Mouse (Mus musculus) small intestine, adult 2 months (tissue): ENCODE results near the gene Nes. TPM values are rescaled to one million over a fixed set of nuclear protein-coding genes. Genes with fewer than 3 reads are reported as not detected.
A peak's percentile ranks its signal among the peaks of the same experiment; 100 is the strongest.

Experiments
- H3K27ac ChIP-seq: fragments of 200-500 bp; 2 replicates; pipeline ENCODE4 v1.5.1; 2012; ENCODE audit warnings: low read depth, low read length, control low read depth, inconsistent platforms; ENCODE audit not compliant: insufficient read depth
- H3K27me3 ChIP-seq: fragments of 200-500 bp; 2 replicates; pipeline ENCODE4 v1.6.1; 2012; ENCODE audit warnings: mild to moderate bottlenecking, moderate library complexity, low read length, inconsistent platforms; ENCODE audit not compliant: control insufficient read depth, insufficient read depth
- H3K36me3 ChIP-seq: fragments of 200-500 bp; 2 replicates; pipeline ENCODE4 v1.6.1; 2012; ENCODE audit warnings: mild to moderate bottlenecking, low read length, control low read depth, inconsistent platforms; ENCODE audit not compliant: control insufficient read depth, insufficient read depth
- H3K4me1 ChIP-seq: fragments of 200-500 bp; 2 replicates; pipeline ENCODE4 v1.6.1; 2012; ENCODE audit warnings: low read length, inconsistent platforms, mixed read lengths; ENCODE audit not compliant: control insufficient read depth, insufficient read depth, insufficient read length
- H3K4me3 ChIP-seq: fragments of 200-500 bp; 2 replicates; pipeline ENCODE4 v1.5.1; 2012; ENCODE audit warnings: low read depth, mild to moderate bottlenecking, control low read depth, inconsistent platforms, low read length, moderate library complexity
- CTCF ChIP-seq: fragments of 200-500 bp; IDR thresholded peaks from 2 replicates; pipeline ENCODE4 v1.5.1; 2012; ENCODE audit warnings: low read depth, mild to moderate bottlenecking, control low read depth, inconsistent platforms, low read length, moderate library complexity, mixed read lengths; ENCODE audit not compliant: insufficient replicate concordance, insufficient read length; ENCODE audit errors: extremely low read depth
- POLR2A ChIP-seq: fragments of 200-500 bp; IDR thresholded peaks from 2 replicates; pipeline ENCODE4 v1.6.1; 2012; ENCODE audit warnings: low read depth, mild to moderate bottlenecking, control low read depth, inconsistent platforms, low read length, moderate library complexity
- WGBS: fragments of 180-500 bp; shearing (Covaris S2); methylation state at CpG from one replicate; pipeline ENCODE4 v1.1.7; 2018; 5-methylcytosine and 5-hydroxymethylcytosine counted together
- polyA plus RNA-seq: library from polyadenylated mRNA; depleted of rRNA; stranded (reverse); fragments of >200 nt; gene quantifications from 2 replicates; pipeline ENCODE4 v1.2.3, GENCODE M21; 2012; rRNA removed

The Nes gene
- 2.6 and 5.0 TPM in 2 replicates for polyA plus RNA-seq

- Histone ChIP-seq H3K36me3 (no peaks in the 10 kb centered on the region), H3K4me3 (peak within 1 kb of the TSS; percentile 61), H3K4me1 (peaks cover 8% of the 10 kb centered on the region), H3K27ac (0 out of 2 replicates have a peak within 1 kb of the TSS, but pooled peaks have one; percentile 2), H3K27me3 (peaks cover 28% of the 10 kb centered on the region)
- WGBS = under 1% methylated on average over 44 of the region's 44 CpGs
- TF ChIP-seq CTCF (no peak), POLR2A (peak; percentile 39; the same call in 1 of the 2 replicates)
Measured at GRCm38 (mm10) chr3:87970939-87971488, at the start of gene Nes. Nes (plus strand) TSS chr3:87971078.

GRCm38 (mm10) chr3:87924996-87925395, 45.9 kb upstream of the Nes start:
- WGBS = 86% methylated on average over 7 of the region's 7 CpGs
- H3K36me3 ChIP-seq = peaks cover 49% of the 10 kb centered on the region
- no peak overlapping the region for H3K27ac ChIP-seq
- no peak overlapping the region for H3K4me3 ChIP-seq
- H3K4me1 ChIP-seq = peaks cover 5% of the 10 kb centered on the region; the same call in 1 of the 2 replicates
- no peaks in the 10 kb centered on the region for H3K27me3 ChIP-seq
- no peak for TF ChIP-seq POLR2A
- no peak for TF ChIP-seq CTCF

GRCm38 (mm10) chr3:87927452-87927851, 43.4 kb upstream of the Nes start:
- no peak overlapping the region for H3K4me3 ChIP-seq
- TF ChIP-seq POLR2A (no peak), CTCF (no peak)
- 86% methylated on average over 5 of the region's 5 CpGs for WGBS
- H3K27ac ChIP-seq = no peak overlapping the region
- H3K27me3 ChIP-seq = no peaks in the 10 kb centered on the region
- H3K4me1 ChIP-seq = peaks cover 9% of the 10 kb centered on the region; the same call in 1 of the 2 replicates
- peaks cover 48% of the 10 kb centered on the region for H3K36me3 ChIP-seq

- peaks cover 35% of the 10 kb centered on the region for H3K36me3 ChIP-seq
- under 1% methylated on average over 26 of the region's 26 CpGs for WGBS
- no peak for TF ChIP-seq CTCF
- TF ChIP-seq POLR2A = no peak
Measured at GRCm38 (mm10) chr3:87929341-87930077, 41.4 kb upstream of the Nes start.

GRCm38 (mm10) chr3:87930078-87930795, 40.6 kb upstream of the Nes start, which contains the start of the genes Isg20l2 and Rrnad1:
Isg20l2 (plus strand) TSS chr3:87930314.
Rrnad1 (minus strand) TSS chr3:87930717.
- H3K4me1 ChIP-seq = peaks cover 12% of the 10 kb centered on the region; the same call in 1 of the 2 replicates
- peak; percentile 63 for TF ChIP-seq POLR2A
- TF ChIP-seq CTCF = peak; percentile 80
- no peaks in the 10 kb centered on the region for H3K27me3 ChIP-seq
- WGBS = under 1% methylated on average over 78 of the region's 78 CpGs
- H3K4me3 ChIP-seq = peak within 1 kb of the TSS; percentile 72
- peak within 1 kb of the TSS; percentile 86 for H3K27ac ChIP-seq
- H3K36me3 ChIP-seq = peaks cover 29% of the 10 kb centered on the region

More at GRCm38 (mm10) chr3:87929341-87930077, 41.4 kb upstream of the Nes start:
- H3K4me3 ChIP-seq = peak overlapping the region; percentile 72
- H3K27me3 ChIP-seq = no peaks in the 10 kb centered on the region
- H3K27ac ChIP-seq = peak overlapping the region; percentile 53
- H3K4me1 ChIP-seq = peaks cover 9% of the 10 kb centered on the region; the same call in 1 of the 2 replicates

- Histone ChIP-seq H3K27me3 (no peaks in the 10 kb centered on the region), H3K36me3 (peaks cover 25% of the 10 kb centered on the region), H3K4me3 (no peak overlapping the region), H3K27ac (no peak overlapping the region), H3K4me1 (peaks cover 11% of the 10 kb centered on the region)
- TF ChIP-seq POLR2A = no peak
- TF ChIP-seq CTCF = no peak
- 59% methylated on average over 5 of the region's 5 CpGs for WGBS
Measured at GRCm38 (mm10) chr3:87934026-87934425, 36.9 kb upstream of the Nes start.
